Mouse (Mus musculus) right cerebral cortex, postnatal 4 days (tissue): ENCODE measurements around the gene Pbld2.
A peak's percentile ranks its signal among the peaks of the same experiment; 100 is the strongest.

ENCODE experiments used
- DNase-seq: peaks from one replicate; pipeline ENCODE4 v3.0.0-alpha.2; 2022

Gene Pbld2

DNA sequence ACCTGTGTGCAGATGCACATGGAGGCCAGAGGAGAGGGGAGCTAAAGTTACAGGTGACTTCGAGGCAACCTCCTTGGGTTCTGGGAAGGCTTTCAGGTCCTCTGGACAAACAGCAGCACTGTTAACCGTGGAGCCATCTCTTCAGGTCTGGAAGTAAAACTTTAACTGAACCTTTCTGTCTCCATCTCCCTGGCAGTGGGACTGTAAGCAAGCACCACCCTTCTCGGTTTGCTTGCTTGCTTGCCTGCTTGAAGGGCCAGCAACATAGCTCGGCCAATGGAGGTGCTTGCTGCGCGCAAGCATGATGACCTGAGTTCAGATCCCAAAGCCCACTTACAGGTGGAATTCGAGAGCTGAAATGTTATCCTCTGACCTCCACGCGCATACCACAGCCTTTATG, 40.4 kb downstream of the Pbld2 start:
- no peak for DNase-seq

DNA sequence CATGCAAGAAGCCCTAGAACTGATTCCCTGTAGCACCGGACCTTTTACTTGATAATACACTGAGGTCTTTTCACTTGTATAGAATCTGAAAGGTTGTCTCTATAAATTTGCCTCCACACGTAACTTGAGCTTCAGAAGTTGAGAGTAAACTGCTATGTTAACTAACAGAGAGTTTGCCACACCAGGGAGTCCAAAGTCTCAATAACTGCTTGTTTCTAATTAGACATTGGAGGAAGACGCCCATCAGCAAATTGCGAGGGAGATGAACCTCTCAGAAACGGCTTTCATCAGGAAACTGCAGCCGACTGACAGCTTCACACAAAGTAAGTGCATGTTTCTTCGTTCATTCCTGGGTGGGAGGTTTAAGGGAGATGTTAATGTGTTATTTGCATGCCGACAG, 41.4 kb downstream of the Pbld2 start:
- DNase-seq, result no peak

DNA sequence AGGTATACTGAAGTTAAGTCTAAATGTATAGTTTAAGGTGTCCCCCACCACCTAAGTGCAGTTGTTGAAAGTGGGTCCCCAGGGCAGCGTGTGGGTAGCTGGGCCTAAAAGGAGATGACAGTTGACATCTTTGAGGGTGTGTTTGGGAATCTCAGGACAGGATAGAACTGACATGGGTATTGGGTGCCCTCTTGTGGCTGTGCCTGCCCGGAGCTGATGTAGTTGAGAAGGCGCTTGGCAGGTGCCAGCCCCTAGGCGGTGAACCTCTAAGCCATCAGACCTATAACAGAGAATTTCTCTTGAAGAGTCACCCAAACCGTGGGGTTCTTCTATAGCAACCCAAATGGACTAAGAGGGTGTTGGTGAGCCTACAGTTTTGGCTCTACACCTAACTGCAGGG, 41.9 kb downstream of the Pbld2 start:
- peak; percentile 77 for DNase-seq

DNA sequence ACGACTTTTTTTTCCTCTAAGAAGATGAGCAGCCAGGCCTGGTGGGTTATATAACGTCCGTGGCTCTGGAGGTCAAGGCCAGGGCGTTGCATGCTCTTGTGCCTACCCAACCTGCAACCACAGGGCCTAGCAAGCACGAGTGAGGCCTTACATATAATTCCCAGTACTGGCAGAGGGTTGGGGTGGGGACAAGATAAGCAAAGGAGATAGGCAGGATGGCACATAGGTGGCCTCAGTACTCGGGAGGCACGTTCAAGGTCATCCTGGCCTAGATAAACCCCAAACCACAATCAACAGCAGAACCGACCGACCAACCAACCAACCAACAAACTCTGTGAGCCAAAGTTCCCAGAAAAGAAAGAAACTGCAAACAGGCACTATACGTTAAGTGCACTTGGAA, 62.2 kb downstream of the Pbld2 start:
- DNase-seq, result no peak

DNA sequence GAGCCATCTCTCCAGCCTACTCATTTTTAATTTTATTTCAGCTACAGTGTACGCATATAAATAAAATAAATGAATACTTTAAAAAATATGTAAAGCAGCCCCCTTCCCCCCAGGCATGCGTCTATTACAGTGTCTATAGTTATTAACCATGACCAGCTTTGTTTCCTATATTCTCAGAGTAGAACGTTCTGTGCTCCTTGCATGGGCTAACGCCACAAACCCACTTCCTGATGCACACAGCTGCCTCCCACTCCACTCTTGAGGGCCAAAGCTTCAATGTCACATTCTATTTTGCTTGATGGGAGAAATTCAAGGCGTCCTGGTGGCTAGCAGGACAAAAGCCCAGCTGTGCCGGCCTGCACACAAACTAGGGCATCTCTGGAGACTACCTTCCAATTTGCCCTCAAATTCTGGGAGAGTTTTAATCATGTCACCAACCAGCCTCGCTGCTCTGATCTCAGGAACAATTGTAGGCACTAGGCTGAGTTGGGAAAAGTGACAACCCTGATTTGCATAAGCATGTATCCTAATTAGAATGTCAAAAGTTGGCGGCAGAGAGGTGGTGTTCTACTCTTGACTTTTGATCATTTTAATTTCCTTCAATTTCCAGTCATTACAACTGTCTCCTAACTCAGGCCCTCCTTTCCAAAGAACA, 65.1 kb downstream of the Pbld2 start:
- no peak for DNase-seq

DNA sequence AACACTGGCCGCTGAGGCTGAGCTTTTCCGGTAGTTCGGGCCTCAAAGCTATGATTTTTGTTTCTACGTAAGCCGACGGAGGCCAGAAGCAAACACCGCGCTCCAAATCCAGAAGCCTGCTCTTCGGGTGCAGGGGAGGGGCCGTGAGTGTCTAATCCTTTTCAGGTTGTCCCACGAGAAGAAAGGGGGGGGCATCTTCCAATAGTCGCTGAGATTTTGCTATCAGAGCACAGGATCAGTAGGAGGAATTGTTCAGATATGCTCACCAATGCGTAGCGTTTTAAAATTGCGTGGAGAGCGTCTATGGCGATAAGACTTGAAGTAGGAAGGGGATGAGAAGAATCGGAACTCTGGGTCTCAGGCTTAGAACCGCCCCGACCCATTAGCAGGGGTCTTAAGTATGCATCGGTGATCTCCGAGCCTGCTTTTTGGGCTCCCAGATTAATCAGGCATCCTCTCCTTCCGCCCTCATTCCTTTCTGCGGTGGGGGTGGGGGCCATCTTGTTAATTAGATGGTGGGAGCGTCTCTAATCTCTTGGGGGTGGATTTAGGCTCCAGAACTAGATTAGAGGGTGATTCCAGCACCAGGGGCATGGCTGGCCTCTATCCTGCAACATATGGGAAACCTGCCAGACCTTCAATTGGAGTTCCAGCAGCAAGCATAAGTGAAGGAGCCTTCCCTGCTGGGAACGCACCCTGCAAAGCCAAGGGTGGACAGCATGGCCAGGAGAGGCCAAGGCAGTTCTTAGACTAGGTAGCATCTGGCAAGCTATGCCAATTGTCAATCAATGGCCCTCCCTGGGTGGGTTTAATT, 65.8 kb downstream of the Pbld2 start:
- peak; percentile 11 for DNase-seq

DNA sequence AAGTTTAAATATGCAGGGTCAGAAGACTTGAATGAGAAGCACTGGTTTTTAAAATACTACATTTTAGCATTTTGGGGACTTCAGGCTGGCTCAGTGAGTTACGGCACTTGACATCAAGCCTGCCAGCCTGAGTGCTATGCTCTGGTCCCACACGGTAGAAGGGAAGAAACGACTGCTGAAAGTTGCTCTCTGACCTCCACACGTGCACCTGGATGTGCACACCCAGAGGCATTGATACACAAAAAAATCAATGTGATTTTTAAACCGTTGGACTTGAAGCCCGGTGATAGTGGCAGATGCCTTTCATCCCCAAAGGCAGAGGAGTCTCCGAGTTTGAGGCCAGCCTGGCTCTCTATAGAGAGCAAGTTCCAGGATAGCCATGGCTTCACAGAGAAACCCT, 67.8 kb downstream of the Pbld2 start:
- DNase-seq, result no peak

DNA sequence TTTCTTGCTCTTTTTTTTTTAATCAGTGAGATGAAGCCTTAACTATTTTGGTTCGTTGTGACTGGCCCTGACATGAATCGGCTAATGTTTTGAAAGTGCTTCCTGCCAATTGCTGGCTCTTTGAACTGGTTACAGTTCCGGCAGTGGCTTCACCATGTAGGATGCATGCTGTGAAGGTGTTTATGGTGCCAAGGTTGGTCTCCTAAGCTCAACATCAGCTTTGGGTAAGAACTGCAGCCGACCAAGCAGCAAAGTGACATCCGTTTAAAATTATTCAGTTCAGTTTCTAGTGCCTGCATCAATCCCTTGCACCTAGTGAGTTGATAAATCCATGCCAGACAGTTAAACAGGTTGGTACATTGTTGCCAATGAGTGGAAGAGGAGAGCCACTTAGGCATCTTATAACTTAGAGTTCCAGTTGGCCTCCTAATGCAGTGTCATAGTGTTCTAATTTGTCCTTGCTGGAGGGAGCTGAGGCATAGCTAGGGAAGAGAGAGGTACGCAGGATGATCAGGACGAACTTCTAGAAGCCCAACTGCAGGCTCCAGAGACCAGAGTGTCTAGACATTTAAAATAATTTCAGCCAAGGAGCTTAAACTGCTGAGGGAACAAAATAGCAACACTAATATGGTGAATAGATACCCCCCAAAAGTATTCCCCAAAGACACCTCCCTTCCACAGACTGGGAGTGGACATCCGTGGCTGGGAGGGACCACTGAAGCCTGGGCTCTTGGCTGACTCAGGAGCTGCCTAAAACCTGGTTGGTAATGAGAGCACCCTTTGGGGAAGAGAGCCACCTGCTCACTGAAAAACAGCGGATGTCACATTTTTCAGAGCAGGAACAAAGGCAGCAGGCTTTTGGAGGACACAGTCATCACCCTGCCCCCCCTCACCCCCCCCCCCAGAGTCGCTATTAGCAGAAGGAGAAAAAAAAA, 68.8 kb downstream of the Pbld2 start:
- no peak for DNase-seq

DNA sequence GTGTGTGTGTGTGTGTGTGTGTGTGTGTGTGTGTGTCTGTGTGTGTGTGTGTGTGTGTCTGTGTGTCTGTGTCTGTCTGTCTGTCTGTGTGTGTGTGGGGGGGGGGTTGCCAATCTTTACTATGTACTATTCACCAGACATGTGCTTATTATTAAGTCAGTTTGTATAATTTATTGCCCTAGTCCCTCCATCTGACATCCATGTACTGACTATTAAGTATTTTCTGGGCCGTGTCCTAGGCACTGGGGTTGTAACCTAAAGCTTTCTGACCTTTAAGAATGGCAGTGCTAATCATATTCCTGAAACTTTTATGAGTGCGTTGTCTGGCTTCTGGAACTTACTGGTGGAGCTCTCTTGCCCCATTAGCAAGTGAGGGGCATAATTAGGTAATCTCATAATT, 72.6 kb downstream of the Pbld2 start:
- DNase-seq, result no peak

DNA sequence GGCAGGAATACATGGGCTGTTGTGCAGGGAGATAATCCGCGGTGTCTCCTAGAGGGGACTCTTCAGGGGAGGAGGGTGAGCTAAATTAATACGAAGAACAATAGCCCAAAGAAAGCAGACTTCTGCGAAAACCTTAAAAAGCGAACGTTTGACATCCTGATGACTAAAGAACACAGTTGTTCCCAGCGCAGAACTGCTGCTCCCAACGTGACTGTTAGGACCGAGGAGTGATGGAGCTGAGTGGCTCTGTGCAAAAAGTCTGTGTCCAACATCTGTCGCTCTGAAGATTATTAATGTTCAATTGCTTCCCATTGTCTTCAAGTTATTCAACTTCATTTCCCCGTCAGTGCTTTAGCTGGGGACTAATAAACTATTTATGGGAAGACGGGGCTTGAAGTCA, 74.1 kb downstream of the Pbld2 start:
- no peak for DNase-seq

DNA sequence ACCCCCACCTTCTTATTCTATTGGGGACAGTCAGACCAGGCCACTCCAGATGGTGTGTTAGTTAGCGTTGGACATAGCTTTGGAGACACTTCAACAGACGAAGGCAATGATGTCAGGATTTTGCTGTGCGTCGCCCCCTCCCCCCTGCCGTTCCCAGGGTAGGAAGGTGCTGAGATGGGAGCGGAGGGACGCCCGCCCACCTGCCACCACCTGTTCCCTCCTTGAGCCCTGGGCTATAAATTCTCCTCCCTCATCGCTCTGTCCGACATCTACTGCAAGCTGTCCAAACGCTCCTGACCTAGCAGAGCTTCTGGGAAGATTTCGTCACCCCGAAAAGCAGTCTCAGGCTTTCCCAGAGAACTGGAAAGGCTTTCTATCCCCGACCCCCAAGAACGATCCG, 75.4 kb downstream of the Pbld2 start, which contains the start of gene Atoh7:
Gene Atoh7 (plus strand): TSS at position 131 of the 400 bp plus-strand sequence.
- DNase-seq, result no peak

DNA sequence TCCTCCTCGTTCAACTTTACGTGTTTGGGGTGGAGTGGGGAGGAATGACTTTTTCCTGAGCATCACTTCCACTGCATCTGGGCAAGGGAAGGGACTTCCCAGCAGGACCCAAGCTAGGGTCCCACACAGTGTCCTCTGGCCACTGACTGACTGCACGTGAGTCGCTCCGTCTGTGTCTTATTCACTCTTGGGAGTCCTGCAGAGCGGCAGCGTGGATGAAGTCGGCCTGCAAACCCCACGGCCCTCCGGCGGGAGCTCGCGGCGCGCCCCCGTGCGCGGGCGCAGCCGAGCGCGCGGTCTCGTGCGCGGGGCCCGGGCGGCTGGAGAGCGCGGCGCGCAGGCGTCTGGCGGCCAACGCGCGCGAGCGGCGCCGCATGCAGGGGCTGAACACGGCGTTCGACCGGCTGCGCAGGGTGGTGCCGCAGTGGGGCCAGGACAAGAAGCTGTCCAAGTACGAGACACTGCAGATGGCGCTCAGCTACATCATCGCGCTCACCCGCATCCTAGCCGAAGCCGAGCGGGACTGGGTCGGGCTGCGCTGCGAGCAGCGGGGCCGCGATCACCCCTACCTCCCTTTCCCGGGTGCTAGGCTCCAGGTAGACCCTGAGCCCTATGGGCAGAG, 75.9 kb downstream of the Pbld2 start:
- DNase-seq, result peak; percentile 70

DNA sequence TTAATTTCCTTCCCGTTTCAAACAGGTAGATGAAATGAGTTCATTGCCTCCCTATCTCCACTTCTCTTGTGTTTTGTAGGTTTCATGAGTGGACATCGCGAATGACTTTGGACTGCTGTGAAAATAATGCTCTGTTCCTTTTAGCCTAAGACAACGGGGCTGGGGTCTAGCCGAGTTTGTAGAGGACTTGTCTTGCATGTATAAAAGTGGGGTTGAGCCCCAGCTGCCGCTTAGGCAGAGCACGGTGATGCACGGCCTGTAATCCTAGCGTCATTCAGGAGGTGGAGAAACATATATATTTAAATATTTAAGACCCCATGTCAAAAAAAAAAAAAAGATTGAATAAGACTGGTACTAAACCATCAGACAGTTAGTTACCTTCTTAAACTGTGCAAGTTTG, 76.5 kb downstream of the Pbld2 start:
- DNase-seq, result no peak
